Mouse (Mus musculus): ENCODE data around the gene Nsun2. TPM values are rescaled to one million over a fixed set of nuclear protein-coding genes. Genes with fewer than 3 reads are reported as not detected.

Nsun2 gene
- polyA plus RNA-seq (2014; fragmentation: Illumina TruSeq; extraction: RNeasy Lipid Tissue Mini Kit (QIAGEN cat#74804); ENCODE audit: low read depth, low replicate concordance), result 50.4 TPM

GRCm38 (mm10) chr13:69533405-69534333 is at the start of gene Nsun2:
Nsun2 (plus strand) TSS chr13:69533746.

GRCm38 (mm10) chr13:69534334-69534653 is 748 bp downstream of the Nsun2 start, which contains the start of gene Tent4a:
Tent4a (minus strand) TSS chr13:69534617.

GRCm38 (mm10) chr13:69611398-69612174 is 78.0 kb downstream of the Nsun2 start, which contains the start of gene Srd5a1:
Srd5a1 (minus strand) TSS chr13:69611442.

Other genes with a start within 250 kb of the Nsun2 start
- gene Tent4a, start 871 bp downstream of the Nsun2 start, polyA plus RNA-seq (2014; fragmentation: Illumina TruSeq; extraction: RNeasy Lipid Tissue Mini Kit (QIAGEN cat#74804); ENCODE audit: low read depth, low replicate concordance), result 12.8 TPM
- gene Srd5a1, start 77.7 kb downstream of the Nsun2 start, polyA plus RNA-seq (2014; fragmentation: Illumina TruSeq; extraction: RNeasy Lipid Tissue Mini Kit (QIAGEN cat#74804); ENCODE audit: low read depth, low replicate concordance), result 23.5 TPM
- gene Ube2ql1, start 206.1 kb downstream of the Nsun2 start, polyA plus RNA-seq (2014; fragmentation: Illumina TruSeq; extraction: RNeasy Lipid Tissue Mini Kit (QIAGEN cat#74804); ENCODE audit: low read depth, low replicate concordance), result 0.50 TPM